Mouse (Mus musculus) thymus, postnatal 14 days (tissue): ENCODE results near the gene Tsnaxip1.

ENCODE experiments used
- DNase-seq: peaks from one replicate; pipeline ENCODE4 v3.0.0; 2021

The Tsnaxip1 gene

DNA sequence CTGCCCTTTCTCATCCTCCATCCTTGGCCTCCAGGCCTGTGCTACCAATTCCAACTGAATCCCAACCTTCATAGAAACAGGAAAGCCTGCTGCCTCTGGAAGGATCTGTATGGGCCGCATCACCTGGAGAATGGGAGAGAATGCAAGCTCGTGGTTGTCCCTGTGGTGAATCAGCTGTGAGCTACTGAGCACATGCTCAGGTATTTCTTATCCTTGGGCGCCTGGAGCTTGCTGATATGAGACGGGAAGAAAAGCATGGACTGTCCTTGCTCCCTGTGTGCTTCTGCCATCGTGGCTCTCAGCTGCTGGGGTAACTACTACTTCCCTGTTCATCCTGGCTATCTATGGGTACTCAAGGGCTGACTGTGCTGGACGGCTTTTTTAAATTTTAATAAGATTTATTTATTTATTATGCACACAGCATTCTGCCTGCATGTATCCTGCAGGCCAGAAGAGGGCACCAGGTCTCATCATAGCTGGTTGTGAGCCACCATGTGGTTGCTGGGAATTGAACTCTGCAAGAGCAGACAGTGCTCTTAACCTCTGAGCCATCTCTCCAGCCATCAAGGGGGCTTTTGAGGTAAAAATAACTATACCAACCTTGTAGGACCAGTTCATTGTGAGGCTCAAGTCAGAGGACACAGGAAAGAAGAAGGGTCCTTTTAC lies 39.0 kb downstream of the Tsnaxip1 start:
- DNase-seq: no peak

DNA sequence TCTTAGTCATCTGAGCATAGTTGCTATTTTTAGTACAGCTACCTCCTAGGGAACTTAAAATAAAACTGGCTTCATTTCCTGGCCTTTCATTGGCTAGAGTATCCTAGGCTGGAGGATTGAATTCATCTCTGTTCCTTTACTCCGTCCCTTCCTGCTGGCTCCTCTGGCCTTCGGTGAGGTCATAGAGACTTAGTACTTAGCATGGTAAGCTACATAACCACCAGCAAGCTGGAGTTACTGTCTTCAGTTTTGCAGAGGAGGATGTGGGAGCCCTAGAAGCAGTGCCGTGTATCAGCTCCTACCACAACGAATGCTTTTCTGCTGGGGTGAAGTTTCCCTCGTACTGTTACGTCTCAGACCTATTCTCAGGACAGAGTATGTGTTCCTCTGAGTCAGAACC lies 46.8 kb downstream of the Tsnaxip1 start:
- DNase-seq: no peak

DNA sequence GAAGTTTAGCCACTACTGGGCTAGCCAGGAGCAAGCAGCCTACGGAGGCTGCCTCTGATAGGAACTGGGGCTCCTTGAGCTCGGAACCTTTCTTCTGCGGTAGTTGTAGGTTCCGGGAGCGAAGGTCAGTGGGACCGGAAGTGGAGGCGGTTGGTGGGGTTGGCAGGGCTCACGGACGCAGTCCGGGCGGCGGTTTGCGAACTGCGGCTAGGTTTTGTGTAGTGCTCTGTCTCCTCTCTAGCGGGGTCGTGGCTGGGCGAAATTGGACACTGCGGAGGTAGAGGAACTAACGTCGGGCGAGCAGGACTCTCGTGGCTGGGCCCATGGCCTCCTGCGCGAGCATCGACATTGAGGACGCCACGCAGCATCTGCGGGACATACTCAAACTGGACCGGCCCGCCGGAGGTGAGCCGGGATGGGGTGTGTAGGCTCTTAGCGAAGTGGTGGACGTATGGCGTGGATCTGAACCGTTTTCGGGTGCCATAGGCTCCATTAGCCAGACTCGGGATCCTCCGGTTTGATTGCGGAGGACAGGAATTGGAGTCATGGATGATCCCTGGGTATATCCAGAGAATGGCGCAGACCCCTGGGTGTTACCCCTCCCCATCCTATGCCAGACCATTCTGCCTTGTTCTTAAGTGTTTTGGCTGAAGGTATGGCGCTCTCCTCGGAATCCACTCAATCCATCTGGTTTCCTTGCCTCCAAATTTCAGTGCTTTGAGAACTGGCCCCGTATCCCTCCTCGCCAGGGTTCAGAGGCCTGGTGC lies 53.4 kb downstream of the Tsnaxip1 start, which contains the start of gene Edc4:
TSS of gene Edc4 (plus strand) at position 128 of the 767 bp plus-strand sequence.
- DNase-seq: peak; percentile 88

DNA sequence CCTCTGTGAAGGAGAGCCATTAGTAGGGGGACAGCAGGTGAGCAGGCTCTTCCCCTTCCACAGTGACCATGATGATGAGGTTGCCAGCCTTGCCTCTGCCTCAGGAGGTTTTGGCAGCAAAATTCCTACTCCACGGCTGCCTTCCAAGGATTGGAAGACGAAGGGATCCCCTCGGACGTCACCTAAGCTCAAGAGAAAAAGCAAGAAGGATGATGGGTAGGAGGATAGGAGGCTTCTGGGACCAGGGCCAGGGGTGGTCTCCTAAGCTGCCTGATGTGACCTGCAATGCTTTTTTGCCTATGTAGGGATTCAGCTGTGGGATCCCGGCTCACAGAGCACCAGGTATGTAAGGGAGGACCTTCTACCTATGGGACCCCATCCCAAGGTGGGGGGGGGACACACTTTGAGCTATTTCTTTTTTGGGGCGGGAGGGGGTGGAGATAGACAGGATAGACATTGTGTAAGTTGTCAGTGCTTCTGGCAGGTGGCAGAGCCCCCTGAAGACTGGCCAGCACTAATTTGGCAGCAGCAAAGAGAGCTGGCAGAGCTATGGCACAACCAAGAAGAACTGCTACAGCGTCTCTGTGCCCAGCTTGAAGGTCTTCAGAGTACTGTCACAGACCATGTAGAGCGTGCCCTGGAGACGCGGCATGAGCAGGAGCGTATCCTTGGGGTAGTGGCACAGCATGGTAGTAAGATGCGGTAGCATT lies 62.4 kb downstream of the Tsnaxip1 start:
- DNase-seq: no peak

DNA sequence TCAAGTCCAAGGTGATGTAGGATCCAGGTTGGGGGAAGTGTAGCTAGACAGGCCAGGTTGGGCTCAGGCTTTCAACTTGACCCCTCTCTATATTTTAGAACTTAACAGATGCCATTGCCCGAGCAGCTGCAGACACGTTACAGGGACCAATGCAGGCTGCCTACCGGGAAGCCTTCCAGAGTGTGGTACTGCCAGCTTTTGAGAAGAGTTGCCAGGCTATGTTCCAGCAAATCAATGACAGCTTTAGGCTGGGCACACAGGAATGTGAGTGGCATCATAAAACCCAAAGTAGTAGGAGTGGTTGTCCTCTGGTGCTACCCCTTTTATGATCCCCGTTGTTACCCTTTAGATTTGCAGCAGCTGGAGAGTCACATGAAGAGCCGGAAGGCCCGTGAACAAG lies 63.3 kb downstream of the Tsnaxip1 start:
- no peak for DNase-seq

DNA sequence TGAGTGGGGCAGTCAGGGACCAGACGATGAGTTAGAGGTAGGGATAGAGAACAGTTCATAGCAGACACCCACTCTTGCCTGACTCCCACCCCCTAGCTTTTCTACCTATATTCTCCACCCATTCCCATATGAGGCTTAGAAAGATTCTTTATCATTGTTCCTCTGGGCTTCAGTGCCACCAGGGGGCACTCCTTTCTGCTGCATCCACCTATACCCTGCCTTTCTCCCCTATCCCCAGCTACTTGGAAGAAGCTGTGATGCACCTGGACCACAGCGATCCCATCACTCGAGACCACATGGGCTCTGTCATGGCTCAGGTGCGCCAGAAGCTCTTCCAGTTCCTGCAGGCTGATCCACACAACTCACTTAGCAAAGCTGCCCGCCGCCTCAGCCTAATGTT lies 64.9 kb downstream of the Tsnaxip1 start:
- DNase-seq: peak; percentile 48

DNA sequence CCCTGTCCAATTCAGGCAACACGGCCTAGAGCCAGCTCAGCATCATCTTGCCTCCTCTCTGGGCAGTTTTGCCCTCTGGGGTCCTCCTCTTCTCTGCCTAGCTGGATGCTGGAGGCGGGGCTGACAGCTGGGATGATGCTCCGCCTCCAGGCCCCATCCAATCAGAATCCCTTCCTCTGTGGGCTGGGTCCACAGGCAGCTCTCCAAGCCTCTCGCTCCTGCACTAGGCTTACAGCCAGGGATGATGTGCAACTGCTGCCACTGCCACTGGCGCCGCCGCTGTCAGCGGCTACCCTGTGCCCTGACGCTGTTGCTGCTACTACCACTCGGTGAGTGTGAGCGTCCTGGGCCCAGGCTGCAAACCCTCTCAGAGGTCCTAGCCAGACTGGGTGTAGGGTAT lies 65.8 kb downstream of the Tsnaxip1 start, which contains the start of gene Nrn1l:
TSS of gene Nrn1l (plus strand) at position 229 of the 400 bp plus-strand sequence.
- peak; percentile 21 for DNase-seq
